Mouse (Mus musculus) v-Abl transformed pro-B cells (cell line): ENCODE data around the gene Ccdc124.

Experiments used
- in situ Hi-C, 2 experiments: fragments of 400-800 bp; cut with MboI; formaldehyde crosslinking; loops; one replicate each; pipeline ENCODE4 v1.15.1; 2025; ENCODE audit not compliant: unreplicated experiment in 2 of 2

Ccdc124 gene

GRCm38 (mm10) chr8:70873364-70873985 lies at the start of gene Ccdc124:
Gene Ccdc124 (minus strand): TSS chr8:70873935.
- in situ Hi-C loops, result no loop called here

- in situ Hi-C loops, result loop anchor here in 1 of 2 experiments (25.0 kb wide), 1 partner anchor 292 kb away; no protein-coding TSS in a partner anchor
These were observed 46.6 kb upstream of the Ccdc124 start for GRCm38 (mm10) chr8:70920049-70920922.

GRCm38 (mm10) chr8:70914704-70915103 lies 41.0 kb upstream of the Ccdc124 start:
- in situ Hi-C loops, result loop anchor here in 1 of 2 experiments (25.0 kb wide), 1 partner anchor 298 kb away; no protein-coding TSS in a partner anchor

- in situ Hi-C loops, result loop anchor here in 1 of 2 experiments (25.0 kb wide), 1 partner anchor 299 kb away; no protein-coding TSS in a partner anchor
These were observed 39.8 kb upstream of the Ccdc124 start for GRCm38 (mm10) chr8:70913523-70913922.

- in situ Hi-C loops, result loop anchor here in 1 of 2 experiments (25.0 kb wide), 1 partner anchor 299 kb away; no protein-coding TSS in a partner anchor
These were observed 39.2 kb upstream of the Ccdc124 start for GRCm38 (mm10) chr8:70912955-70913354.

GRCm38 (mm10) chr8:70911596-70911995 lies 37.9 kb upstream of the Ccdc124 start:
- in situ Hi-C loops, result loop anchor here in 1 of 2 experiments (25.0 kb wide), 1 partner anchor 301 kb away; no protein-coding TSS in a partner anchor

GRCm38 (mm10) chr8:70907518-70907917 lies 33.8 kb upstream of the Ccdc124 start:
- in situ Hi-C loops, result loop anchor here in 1 of 2 experiments (25.0 kb wide), 1 partner anchor 305 kb away; no protein-coding TSS in a partner anchor

- in situ Hi-C loops, result loop anchor here in 1 of 2 experiments (25.0 kb wide), 1 partner anchor 306 kb away; no protein-coding TSS in a partner anchor
These were observed 32.3 kb upstream of the Ccdc124 start, which contains the start of gene Map1s for GRCm38 (mm10) chr8:70905831-70906736. Gene Map1s (plus strand): TSS chr8:70905932.

- in situ Hi-C loops, result loop anchor here in 1 of 2 experiments (25.0 kb wide), 1 partner anchor 307 kb away; no protein-coding TSS in a partner anchor
These were observed 31.7 kb upstream of the Ccdc124 start for GRCm38 (mm10) chr8:70905463-70905830.

GRCm38 (mm10) chr8:70904532-70904931 lies 30.8 kb upstream of the Ccdc124 start:
- in situ Hi-C loops, result loop anchor here in 1 of 2 experiments (25.0 kb wide), 1 partner anchor 308 kb away; no protein-coding TSS in a partner anchor

GRCm38 (mm10) chr8:70903582-70903981 lies 29.8 kb upstream of the Ccdc124 start:
- in situ Hi-C loops, result loop anchor here in 1 of 2 experiments (25.0 kb wide), 1 partner anchor 309 kb away; no protein-coding TSS in a partner anchor

- in situ Hi-C loops, result loop anchor here in 1 of 2 experiments (25.0 kb wide), 1 partner anchor 309 kb away; no protein-coding TSS in a partner anchor
These were observed 29.4 kb upstream of the Ccdc124 start for GRCm38 (mm10) chr8:70903112-70903511.

GRCm38 (mm10) chr8:70902211-70902610 lies 28.5 kb upstream of the Ccdc124 start:
- in situ Hi-C loops, result loop anchor here in 1 of 2 experiments (25.0 kb wide), 1 partner anchor 310 kb away; no protein-coding TSS in a partner anchor

GRCm38 (mm10) chr8:70900872-70901387 lies 27.2 kb upstream of the Ccdc124 start:
- in situ Hi-C loops, result loop anchor here in 1 of 2 experiments (25.0 kb wide), 1 partner anchor 311 kb away; no protein-coding TSS in a partner anchor

- in situ Hi-C loops, result loop anchor here (5.0 to 25.0 kb wide), 4 partner anchors 306 to 763 kb away; partner anchors contain the start of genes Ankle1 (in 2 of the 2), Unc13a (in 2 of the 2) and Ocel1 (in 1 of the 2)
These were observed 25.5 kb upstream of the Ccdc124 start for GRCm38 (mm10) chr8:70899226-70899625.

- in situ Hi-C loops, result loop anchor here (5.0 to 25.0 kb wide), 4 partner anchors 306 to 764 kb away; partner anchors contain the start of genes Ankle1 (in 2 of the 2), Unc13a (in 2 of the 2) and Ocel1 (in 1 of the 2)
These were observed 25.0 kb upstream of the Ccdc124 start for GRCm38 (mm10) chr8:70898661-70899198.

- in situ Hi-C loops, result loop anchor here (5.0 to 25.0 kb wide), 4 partner anchors 307 to 764 kb away; partner anchors contain the start of genes Ankle1 (in 2 of the 2), Unc13a (in 2 of the 2) and Ocel1 (in 1 of the 2)
These were observed 24.1 kb upstream of the Ccdc124 start for GRCm38 (mm10) chr8:70897681-70898413.
